Mouse (Mus musculus): ENCODE data around the gene 2310061I04Rik. TPM values are rescaled to one million over a fixed set of nuclear protein-coding genes. Genes with fewer than 3 reads are reported as not detected.
"Not testable (repeated sequence)": the region's sequence is repeated elsewhere in the genome, so short reads cannot be mapped to it uniquely, and the experiment has no call there.

The 2310061I04Rik gene
- polyA plus RNA-seq (2012; ENCODE audit: insufficient read depth, insufficient read length, missing spikeins), result 36.9 and 39.3 TPM in 2 replicates

DNA sequence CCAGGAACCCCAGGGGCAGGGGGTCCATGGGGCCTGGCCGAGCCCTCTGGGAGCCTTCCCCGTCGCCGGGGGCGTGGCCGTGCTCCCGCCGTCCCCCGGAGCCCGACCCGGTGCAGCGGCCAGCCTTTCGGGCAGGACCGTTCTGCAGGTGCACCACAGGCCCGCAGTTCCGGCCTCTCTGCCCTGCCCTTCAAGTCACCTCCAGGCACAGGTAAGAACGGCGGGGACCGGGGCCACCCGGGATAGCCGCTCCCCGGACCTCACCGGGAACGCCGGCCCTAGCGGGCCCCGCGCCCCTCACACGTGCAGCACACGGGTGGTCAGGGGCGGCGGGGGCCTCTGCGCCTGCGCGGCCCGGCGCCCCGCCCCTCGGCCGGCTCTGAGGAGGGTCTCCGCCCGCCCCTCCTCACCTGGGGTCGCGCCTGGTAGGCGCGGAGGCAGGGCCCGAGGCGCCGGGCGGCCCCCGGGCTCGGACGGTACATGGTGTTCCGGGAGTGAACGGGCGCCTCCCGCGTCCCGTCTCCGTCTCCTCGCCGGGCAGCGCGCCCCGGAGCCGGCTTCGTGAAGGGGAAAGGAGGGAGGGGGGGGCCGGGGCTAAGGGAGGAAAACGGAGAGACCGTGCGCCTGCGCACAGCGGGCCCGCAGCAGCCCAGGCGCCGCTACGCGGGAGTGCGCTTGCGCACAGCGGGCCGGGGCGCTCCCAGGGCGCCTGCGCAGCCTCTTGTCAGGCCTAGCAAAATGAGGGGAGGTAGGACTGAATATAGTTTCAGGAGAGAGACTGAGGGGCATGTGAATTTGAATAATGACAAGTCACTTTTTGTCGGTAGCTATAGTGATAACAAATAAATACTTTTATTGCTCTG lies at the start of gene 2310061I04Rik:
TSS of gene 2310061I04Rik (minus strand) at position 651 of the 863 bp plus-strand sequence.
- H3K4me3 ChIP-seq (ENCODE audit: insufficient read depth, low read length), result peak within 1 kb of the TSS; percentile 78
- no peak for TF ChIP-seq POLR2A (IDR thresholded peaks at IDR 0.05; ENCODE audit: borderline replicate concordance, low read depth, low read length)
- TF ChIP-seq CTCF (IDR thresholded peaks at IDR 0.05; ENCODE audit: low read depth, low read length), result no peak
- peak within 1 kb of the TSS; percentile 61 for H3K27ac ChIP-seq (ENCODE audit: insufficient read depth, low read depth, low read length)
- peaks cover 18% of the 10 kb centered on the region for H3K4me1 ChIP-seq (ENCODE audit: control insufficient read depth, insufficient read depth, low read length)

DNA sequence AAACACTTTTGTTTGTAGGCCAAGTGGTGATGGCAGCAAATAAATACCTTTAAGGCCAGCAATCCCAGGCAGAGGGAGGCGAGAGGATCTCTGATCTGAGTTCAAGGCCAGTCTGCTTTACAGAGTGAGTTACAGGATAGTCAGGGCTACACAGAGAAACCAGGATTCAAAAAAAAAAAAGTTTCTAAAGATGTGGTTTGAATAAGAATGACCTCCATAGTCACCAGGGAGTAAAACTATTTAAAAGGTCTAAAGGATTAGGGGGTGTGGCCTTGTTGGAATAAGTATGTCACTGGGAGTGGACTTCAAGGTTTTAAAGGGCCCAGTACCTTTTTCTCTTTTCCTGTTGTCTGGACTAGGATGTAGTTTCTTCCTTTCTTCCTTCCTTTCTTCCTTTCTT lies 42.7 kb upstream of the 2310061I04Rik start:
- H3K4me1 ChIP-seq (ENCODE audit: control insufficient read depth, insufficient read depth, low read length), result no peaks in the 10 kb centered on the region
- H3K27ac ChIP-seq (ENCODE audit: insufficient read depth, low read depth, low read length), result no peak overlapping the region
- no peak overlapping the region for H3K4me3 ChIP-seq (ENCODE audit: insufficient read depth, low read length)
- no peak for TF ChIP-seq CTCF (IDR thresholded peaks at IDR 0.05; ENCODE audit: low read depth, low read length)
- no peak for TF ChIP-seq POLR2A (IDR thresholded peaks at IDR 0.05; ENCODE audit: borderline replicate concordance, low read depth, low read length)

GRCm38 (mm10) chr17:35939108-35939507 lies 41.9 kb upstream of the 2310061I04Rik start:
- no peaks in the 10 kb centered on the region for H3K4me1 ChIP-seq (ENCODE audit: control insufficient read depth, insufficient read depth, low read length)
- no peak overlapping the region for H3K27ac ChIP-seq (ENCODE audit: insufficient read depth, low read depth, low read length)
- TF ChIP-seq POLR2A (IDR thresholded peaks at IDR 0.05; ENCODE audit: borderline replicate concordance, low read depth, low read length) (no peak), CTCF (IDR thresholded peaks at IDR 0.05; ENCODE audit: low read depth, low read length) (no peak)
- no peak overlapping the region for H3K4me3 ChIP-seq (ENCODE audit: insufficient read depth, low read length)

GRCm38 (mm10) chr17:35937700-35938348 lies 40.6 kb upstream of the 2310061I04Rik start:
- Histone ChIP-seq H3K27ac (ENCODE audit: insufficient read depth, low read depth, low read length) (no peak overlapping the region), H3K4me3 (ENCODE audit: insufficient read depth, low read length) (no peak overlapping the region), H3K4me1 (ENCODE audit: control insufficient read depth, insufficient read depth, low read length) (no peaks in the 10 kb centered on the region)
- TF ChIP-seq POLR2A (IDR thresholded peaks at IDR 0.05; ENCODE audit: borderline replicate concordance, low read depth, low read length), result no peak
- TF ChIP-seq CTCF (IDR thresholded peaks at IDR 0.05; ENCODE audit: low read depth, low read length), result peak; percentile 79

DNA sequence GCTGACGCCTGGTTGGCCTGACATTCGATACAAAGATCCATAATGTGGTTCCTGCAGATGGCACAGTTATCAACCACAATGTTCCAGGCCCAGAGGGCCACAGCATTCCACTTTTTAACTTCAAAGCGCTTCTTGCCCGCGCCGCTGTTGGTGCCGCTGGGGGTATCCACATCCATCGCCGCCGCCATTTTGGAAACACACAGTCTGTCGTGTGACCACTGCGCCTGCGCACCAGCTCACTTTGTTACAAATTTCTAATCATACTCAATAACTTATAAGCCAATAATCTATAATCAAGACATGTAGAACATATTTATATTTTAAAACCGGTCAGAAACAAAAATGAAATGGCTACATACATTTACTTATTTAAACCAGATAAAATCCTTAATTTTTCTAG lies 38.5 kb upstream of the 2310061I04Rik start:
- not testable (repeated sequence) for H3K27ac ChIP-seq (ENCODE audit: insufficient read depth, low read depth, low read length); H3K4me3 ChIP-seq (ENCODE audit: insufficient read depth, low read length); H3K4me1 ChIP-seq (ENCODE audit: control insufficient read depth, insufficient read depth, low read length)

- Histone ChIP-seq H3K4me3 (ENCODE audit: insufficient read depth, low read length) (no peak overlapping the region), H3K27ac (ENCODE audit: insufficient read depth, low read depth, low read length) (no peak overlapping the region), H3K4me1 (ENCODE audit: control insufficient read depth, insufficient read depth, low read length) (peaks cover 3% of the 10 kb centered on the region; the same call in 1 of the 2 replicates)
- TF ChIP-seq CTCF (IDR thresholded peaks at IDR 0.05; ENCODE audit: low read depth, low read length) (no peak), POLR2A (IDR thresholded peaks at IDR 0.05; ENCODE audit: borderline replicate concordance, low read depth, low read length) (no peak)
Measured at GRCm38 (mm10) chr17:35932608-35933007, 35.4 kb upstream of the 2310061I04Rik start.

- H3K4me3 ChIP-seq (ENCODE audit: insufficient read depth, low read length), result no peak overlapping the region
- peaks cover 7% of the 10 kb centered on the region for H3K4me1 ChIP-seq (ENCODE audit: control insufficient read depth, insufficient read depth, low read length)
- TF ChIP-seq CTCF (IDR thresholded peaks at IDR 0.05; ENCODE audit: low read depth, low read length) (no peak), POLR2A (IDR thresholded peaks at IDR 0.05; ENCODE audit: borderline replicate concordance, low read depth, low read length) (no peak)
- no peak overlapping the region for H3K27ac ChIP-seq (ENCODE audit: insufficient read depth, low read depth, low read length)
Measured at GRCm38 (mm10) chr17:35930627-35931026, 33.4 kb upstream of the 2310061I04Rik start.

- Histone ChIP-seq H3K4me3 (ENCODE audit: insufficient read depth, low read length) (no peak overlapping the region), H3K4me1 (ENCODE audit: control insufficient read depth, insufficient read depth, low read length) (peaks cover 7% of the 10 kb centered on the region), H3K27ac (ENCODE audit: insufficient read depth, low read depth, low read length) (no peak overlapping the region)
- no peak for TF ChIP-seq POLR2A (IDR thresholded peaks at IDR 0.05; ENCODE audit: borderline replicate concordance, low read depth, low read length)
- no peak for TF ChIP-seq CTCF (IDR thresholded peaks at IDR 0.05; ENCODE audit: low read depth, low read length)
Measured at GRCm38 (mm10) chr17:35929534-35929933, 32.3 kb upstream of the 2310061I04Rik start.

GRCm38 (mm10) chr17:35927471-35927870 lies 30.2 kb upstream of the 2310061I04Rik start:
- no peak overlapping the region for H3K27ac ChIP-seq (ENCODE audit: insufficient read depth, low read depth, low read length)
- peaks cover 7% of the 10 kb centered on the region for H3K4me1 ChIP-seq (ENCODE audit: control insufficient read depth, insufficient read depth, low read length)
- no peak overlapping the region for H3K4me3 ChIP-seq (ENCODE audit: insufficient read depth, low read length)
- TF ChIP-seq CTCF (IDR thresholded peaks at IDR 0.05; ENCODE audit: low read depth, low read length), result no peak
- TF ChIP-seq POLR2A (IDR thresholded peaks at IDR 0.05; ENCODE audit: borderline replicate concordance, low read depth, low read length), result no peak

- Histone ChIP-seq H3K27ac (ENCODE audit: insufficient read depth, low read depth, low read length) (no peak overlapping the region), H3K4me3 (ENCODE audit: insufficient read depth, low read length) (no peak overlapping the region), H3K4me1 (ENCODE audit: control insufficient read depth, insufficient read depth, low read length) (peaks cover 31% of the 10 kb centered on the region)
- TF ChIP-seq CTCF (IDR thresholded peaks at IDR 0.05; ENCODE audit: low read depth, low read length), result no peak
- no peak for TF ChIP-seq POLR2A (IDR thresholded peaks at IDR 0.05; ENCODE audit: borderline replicate concordance, low read depth, low read length)
Measured at GRCm38 (mm10) chr17:35923281-35923680, 26.1 kb upstream of the 2310061I04Rik start.

All from bone marrow macrophage, adult 2 months (primary cell).